Mouse (Mus musculus) hindbrain, embryonic 14.5 days (tissue): ENCODE measurements around the gene Slc30a10. TPM values are rescaled to one million over a fixed set of nuclear protein-coding genes. Genes with fewer than 3 reads are reported as not detected.

Experiments
- ATAC-seq: fragments of 200-750 bp; cut with Nextera tagmentation; 2 replicates; pipeline ENCODE4 v1.8.0; 2017; ENCODE audit warnings: moderate number of reproducible peaks, mild to moderate bottlenecking, moderate TSS enrichment, moderate library complexity; ENCODE audit not compliant: low FRiP score
- DNase-seq: peaks from one replicate; pipeline ENCODE4 v3.0.0-alpha.2; 2015; ENCODE audit warnings: low spot score
- H3K27ac ChIP-seq: fragments of 300-500 bp; sonication (generic); 2 replicates; pipeline ENCODE4 v1.5.1; 2014; ENCODE audit warnings: mild to moderate bottlenecking, moderate library complexity
- H3K27me3 ChIP-seq: fragments of 300-500 bp; sonication (generic); 2 replicates; pipeline ENCODE4 v1.6.1; 2014; ENCODE audit warnings: mild to moderate bottlenecking, low read length, mixed read lengths; ENCODE audit not compliant: control insufficient read depth, insufficient read depth
- H3K36me3 ChIP-seq: fragments of 300-500 bp; sonication (generic); replicated peaks from 2 replicates; pipeline ENCODE4 v1.6.1; 2014; ENCODE audit not compliant: control insufficient read depth, insufficient read depth
- H3K4me1 ChIP-seq: fragments of 300-500 bp; sonication (generic); replicated peaks from 2 replicates; pipeline ENCODE4 v1.6.1; 2014; ENCODE audit warnings: antibody characterized with exemption, low read length, mixed read lengths; ENCODE audit not compliant: control insufficient read depth, insufficient read depth
- H3K4me2 ChIP-seq: fragments of 300-500 bp; sonication (generic); replicated peaks from 2 replicates; pipeline ENCODE4 v1.6.1; 2014; ENCODE audit warnings: mild to moderate bottlenecking, moderate library complexity
- H3K4me3 ChIP-seq: fragments of 300-500 bp; sonication (generic); replicated peaks from 2 replicates; pipeline ENCODE4 v1.5.1; 2014; ENCODE audit warnings: mild to moderate bottlenecking, low read length
- H3K9ac ChIP-seq: fragments of 300-500 bp; sonication (generic); 2 replicates; pipeline ENCODE4 v1.6.1; 2014
- H3K9me3 ChIP-seq: fragments of 300-500 bp; sonication (generic); 2 replicates; pipeline ENCODE4 v1.6.1; 2016; ENCODE audit warnings: low read length; ENCODE audit not compliant: control insufficient read depth
- WGBS: fragments of 180-500 bp; shearing (Covaris S2); extraction: QIAGEN DNeasy Blood & Tissue Kit; methylation state at CpG from one replicate; pipeline ENCODE4 v1.1.7; 2014; 5-methylcytosine and 5-hydroxymethylcytosine counted together
- polyA plus RNA-seq: library from polyadenylated mRNA; unstranded; fragments of >200 nt; fragmentation: Nextera tagmentation; extraction: Ambion mirVana; gene quantifications from 2 replicates; pipeline ENCODE4 v1.2.1, GENCODE M21; 2014

The Slc30a10 gene
- polyA plus RNA-seq, 1 experiment from 2014 or later: 6.8 TPM

DNA sequence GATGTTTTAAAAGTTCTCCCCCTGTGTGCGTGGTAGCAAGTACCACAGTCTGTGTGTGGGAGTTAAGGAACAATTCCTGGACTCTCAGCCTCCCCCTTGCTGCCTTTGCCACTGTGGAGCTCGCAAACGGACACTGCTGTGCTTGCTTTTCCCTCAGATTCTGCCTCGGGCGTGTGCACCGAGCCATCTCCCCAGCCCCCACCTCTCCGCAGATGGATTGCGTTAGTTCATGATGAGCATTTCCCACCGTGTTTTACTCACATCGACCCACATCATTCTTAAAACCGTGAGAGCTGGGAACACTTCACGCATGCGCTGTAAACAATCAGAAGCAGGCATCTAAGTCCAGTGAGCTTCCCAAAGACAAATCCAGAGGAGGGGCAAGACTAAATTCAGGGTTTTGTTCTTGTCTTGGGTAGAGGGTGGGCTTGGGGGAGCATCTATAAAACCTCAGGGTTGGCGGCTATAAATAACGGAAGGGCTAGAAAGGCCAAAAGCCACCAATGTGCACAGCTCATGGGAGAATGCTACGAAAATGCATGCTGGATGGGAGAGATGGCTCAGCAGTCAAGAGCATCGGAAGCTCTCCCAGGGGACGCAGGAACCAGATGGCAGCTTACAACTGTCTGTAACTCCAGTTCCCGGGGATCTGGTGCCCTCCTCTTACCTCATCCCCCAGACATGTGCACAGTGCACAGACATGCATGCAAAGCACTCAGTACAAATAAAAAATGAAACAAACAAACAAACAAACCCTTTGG, 27.5 kb downstream of the Slc30a10 start:
- no peaks in the 10 kb centered on the region for H3K9me3 ChIP-seq
- H3K4me1 ChIP-seq: peaks cover 12% of the 10 kb centered on the region; the same call in 1 of the 2 replicates
- H3K27me3 ChIP-seq: no peaks in the 10 kb centered on the region
- peak overlapping the region; percentile 68 for H3K27ac ChIP-seq
- DNase-seq: peak; percentile 68
- H3K9ac ChIP-seq: peak overlapping the region; percentile 32
- no peaks in the 10 kb centered on the region for H3K36me3 ChIP-seq
- ATAC-seq: peak; percentile 87
- H3K4me3 ChIP-seq: peak overlapping the region; percentile 12; the same call in 1 of the 2 replicates
- 31% methylated on average over 19 of the region's 19 CpGs for WGBS
- peak overlapping the region; percentile 47 for H3K4me2 ChIP-seq

DNA sequence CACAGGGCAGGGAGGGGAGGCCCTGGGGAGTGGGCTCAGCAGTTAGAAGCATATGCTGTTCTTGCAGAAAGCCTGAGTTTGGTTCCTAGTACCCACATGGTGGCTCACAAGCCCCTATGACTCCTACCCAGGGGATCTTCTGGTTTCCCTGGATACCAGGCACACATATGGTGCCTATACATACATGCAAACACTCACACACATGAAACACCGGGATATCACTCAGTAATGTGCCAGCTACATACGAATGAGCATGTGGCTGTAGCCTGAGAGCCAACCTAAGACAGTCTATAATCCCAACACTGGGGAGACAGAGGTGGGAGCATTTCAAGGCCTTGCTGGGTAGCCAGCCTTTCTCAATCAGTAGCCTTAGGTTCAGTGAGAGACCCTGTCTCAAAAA, 28.1 kb downstream of the Slc30a10 start:
- ATAC-seq (no peak), DNase-seq (no peak)
- no peaks in the 10 kb centered on the region for H3K27me3 ChIP-seq
- peak overlapping the region; percentile 47 for H3K4me2 ChIP-seq
- H3K9ac ChIP-seq: no peak overlapping the region
- no peaks in the 10 kb centered on the region for H3K36me3 ChIP-seq
- peak overlapping the region; percentile 68 for H3K27ac ChIP-seq
- no peaks in the 10 kb centered on the region for H3K9me3 ChIP-seq
- 60% methylated on average over 2 of the region's 2 CpGs for WGBS
- H3K4me1 ChIP-seq: peaks cover 12% of the 10 kb centered on the region; the same call in 1 of the 2 replicates
- H3K4me3 ChIP-seq: no peak overlapping the region

DNA sequence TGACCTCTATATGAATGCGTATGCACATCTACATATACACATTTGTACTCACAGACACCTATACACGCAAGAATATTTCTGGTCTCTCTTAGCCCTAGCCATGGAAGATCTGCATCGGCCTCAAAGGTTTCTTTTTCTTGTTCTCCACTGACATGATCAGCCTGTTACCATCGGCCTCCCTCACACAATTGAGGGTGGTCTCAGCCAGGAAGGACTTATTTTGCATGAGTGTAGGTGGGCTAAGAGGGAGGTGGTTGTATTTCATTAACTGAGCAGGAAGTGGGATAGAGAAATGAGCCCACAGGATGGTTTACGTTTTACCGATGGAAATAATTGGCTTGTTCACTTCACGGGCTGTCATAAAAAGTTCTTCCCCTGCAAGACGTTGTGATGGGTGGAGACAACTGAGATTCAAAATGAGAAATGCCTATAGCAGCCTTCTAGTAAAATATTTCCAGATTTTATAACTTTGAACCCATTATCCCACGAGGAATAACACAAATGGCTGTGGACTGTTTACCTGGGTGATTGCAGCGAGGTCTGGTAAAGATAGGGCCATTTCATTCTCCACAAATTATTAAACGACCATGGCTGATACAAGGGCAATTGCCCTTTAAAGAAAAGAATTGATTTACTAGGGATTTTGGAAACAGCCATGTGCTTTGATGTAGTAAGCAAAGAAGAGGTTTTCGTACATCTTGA, 28.9 kb downstream of the Slc30a10 start:
- H3K4me1 ChIP-seq: peaks cover 12% of the 10 kb centered on the region; the same call in 1 of the 2 replicates
- 86% methylated on average over 12 of the region's 12 CpGs for WGBS
- no peak overlapping the region for H3K27ac ChIP-seq
- H3K9me3 ChIP-seq: no peaks in the 10 kb centered on the region
- H3K4me2 ChIP-seq: no peak overlapping the region
- H3K4me3 ChIP-seq: no peak overlapping the region
- H3K36me3 ChIP-seq: no peaks in the 10 kb centered on the region
- ATAC-seq: no peak
- no peaks in the 10 kb centered on the region for H3K27me3 ChIP-seq
- no peak for DNase-seq
- no peak overlapping the region for H3K9ac ChIP-seq

DNA sequence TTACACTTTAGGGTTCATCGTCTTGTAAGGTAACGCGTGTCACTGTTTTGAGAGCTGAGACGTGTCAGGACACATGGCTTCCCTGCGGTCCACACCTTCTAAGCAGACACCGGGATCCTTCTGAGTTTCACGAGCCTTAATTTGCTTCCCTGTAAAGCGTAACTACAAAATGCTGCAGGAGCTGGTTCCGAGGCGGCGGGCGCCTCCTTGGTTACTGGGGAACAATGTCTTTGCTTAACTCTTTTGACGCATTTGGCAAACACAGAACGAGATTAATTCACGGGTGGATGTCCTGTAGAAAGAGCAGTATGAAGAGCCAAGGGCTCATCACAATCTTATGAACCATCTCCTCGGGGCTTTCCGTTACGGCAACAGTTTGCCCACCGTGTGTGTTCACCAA, 29.6 kb downstream of the Slc30a10 start:
- Histone ChIP-seq H3K4me2 (no peak overlapping the region), H3K9me3 (no peaks in the 10 kb centered on the region), H3K4me1 (peaks cover 12% of the 10 kb centered on the region; the same call in 1 of the 2 replicates), H3K27ac (no peak overlapping the region), H3K36me3 (no peaks in the 10 kb centered on the region), H3K27me3 (no peaks in the 10 kb centered on the region), H3K4me3 (no peak overlapping the region), H3K9ac (no peak overlapping the region)
- 49% methylated on average over 19 of the region's 19 CpGs for WGBS
- DNase-seq: no peak
- ATAC-seq: no peak

DNA sequence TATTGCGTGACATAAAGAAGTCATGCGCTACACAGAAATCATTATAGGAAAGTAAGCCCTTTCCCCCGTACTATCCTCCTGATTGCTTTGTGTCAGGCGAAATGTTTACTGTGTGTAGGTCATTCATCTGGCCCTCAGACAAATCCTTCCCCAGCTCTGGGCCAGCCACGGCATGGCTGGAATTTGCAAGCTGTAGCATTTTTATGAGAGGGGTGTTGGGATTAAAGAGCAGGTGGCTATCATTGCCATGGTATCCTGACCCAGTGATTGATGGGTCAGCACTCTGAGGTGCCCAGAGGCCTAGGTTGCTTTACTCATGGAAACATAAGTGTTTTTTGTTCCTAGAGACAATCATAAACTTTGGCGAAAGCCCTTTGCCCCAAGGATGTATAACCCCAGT, 35.2 kb downstream of the Slc30a10 start:
- H3K36me3 ChIP-seq: no peaks in the 10 kb centered on the region
- no peaks in the 10 kb centered on the region for H3K4me1 ChIP-seq
- ATAC-seq: no peak

DNA sequence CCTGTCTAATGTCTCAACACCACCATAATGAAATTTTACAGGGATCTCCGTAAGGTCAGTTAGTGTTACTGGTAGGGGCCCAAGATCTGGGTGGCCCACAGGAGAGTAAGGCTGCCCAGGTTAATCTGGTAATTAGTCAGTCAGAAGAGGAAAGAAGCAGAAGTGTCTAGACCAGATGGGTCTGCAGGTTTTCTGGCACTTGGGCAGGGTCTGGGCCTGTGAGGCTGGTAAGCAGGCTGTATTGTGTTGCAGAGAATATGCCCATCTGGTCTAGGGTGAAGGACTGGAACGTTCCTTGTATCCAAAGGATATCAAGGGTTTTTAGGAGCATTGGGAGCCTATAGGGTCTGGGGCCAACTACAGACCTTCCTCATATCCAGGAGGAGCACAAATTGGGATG, 36.0 kb downstream of the Slc30a10 start:
- Histone ChIP-seq H3K27ac (no peak overlapping the region), H3K9ac (no peak overlapping the region), H3K27me3 (no peaks in the 10 kb centered on the region), H3K4me3 (no peak overlapping the region), H3K4me1 (no peaks in the 10 kb centered on the region), H3K36me3 (no peaks in the 10 kb centered on the region), H3K4me2 (no peak overlapping the region), H3K9me3 (no peaks in the 10 kb centered on the region)
- 87% methylated on average over 2 of the region's 2 CpGs for WGBS
- ATAC-seq (no peak), DNase-seq (no peak)

More for the DNA sequence above, 35.2 kb downstream of the Slc30a10 start:
- WGBS: 61% methylated on average over 6 of the region's 6 CpGs
- Histone ChIP-seq H3K27ac (no peak overlapping the region), H3K9me3 (no peaks in the 10 kb centered on the region), H3K4me3 (no peak overlapping the region), H3K4me2 (no peak overlapping the region), H3K27me3 (no peaks in the 10 kb centered on the region), H3K9ac (no peak overlapping the region)
- no peak for DNase-seq

DNA sequence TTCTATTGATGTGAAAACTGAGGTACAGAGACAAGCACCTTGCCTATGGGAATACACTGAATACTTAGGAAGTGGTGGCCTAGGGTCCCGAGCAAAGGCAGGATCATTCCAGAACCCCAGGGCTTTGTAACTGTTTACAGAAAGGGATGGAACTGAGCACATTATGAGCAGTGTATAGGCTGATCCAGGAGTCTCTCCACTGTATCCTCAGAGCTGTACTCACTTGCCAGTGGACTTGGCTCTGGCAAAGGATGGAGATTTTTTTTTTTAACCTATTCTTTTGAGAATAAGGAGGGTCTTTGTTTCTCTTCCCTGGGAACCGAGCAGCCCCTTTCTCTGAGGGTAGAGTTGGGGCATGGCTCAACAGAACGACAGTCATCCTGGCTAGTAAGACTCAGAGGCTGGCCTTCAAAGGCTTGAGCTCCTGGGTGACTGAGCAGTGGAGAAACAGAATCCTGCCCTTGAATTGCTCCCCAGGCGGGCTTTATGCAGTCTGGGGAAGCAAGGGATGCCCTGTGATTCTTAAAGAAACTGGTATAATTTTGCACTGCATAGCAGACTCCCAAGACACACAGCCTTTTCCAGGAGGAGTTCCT, 38.9 kb downstream of the Slc30a10 start:
- H3K4me2 ChIP-seq: no peak overlapping the region
- no peak overlapping the region for H3K4me3 ChIP-seq
- peak overlapping the region; percentile 64 for H3K27ac ChIP-seq
- no peak overlapping the region for H3K9ac ChIP-seq
- H3K36me3 ChIP-seq: no peaks in the 10 kb centered on the region
- WGBS: 26% methylated on average over 4 of the region's 4 CpGs
- H3K9me3 ChIP-seq: no peaks in the 10 kb centered on the region
- no peaks in the 10 kb centered on the region for H3K27me3 ChIP-seq
- ATAC-seq (peak; percentile 87; the same call in 1 of the 2 replicates), DNase-seq (peak; percentile 38)
- H3K4me1 ChIP-seq: no peaks in the 10 kb centered on the region

DNA sequence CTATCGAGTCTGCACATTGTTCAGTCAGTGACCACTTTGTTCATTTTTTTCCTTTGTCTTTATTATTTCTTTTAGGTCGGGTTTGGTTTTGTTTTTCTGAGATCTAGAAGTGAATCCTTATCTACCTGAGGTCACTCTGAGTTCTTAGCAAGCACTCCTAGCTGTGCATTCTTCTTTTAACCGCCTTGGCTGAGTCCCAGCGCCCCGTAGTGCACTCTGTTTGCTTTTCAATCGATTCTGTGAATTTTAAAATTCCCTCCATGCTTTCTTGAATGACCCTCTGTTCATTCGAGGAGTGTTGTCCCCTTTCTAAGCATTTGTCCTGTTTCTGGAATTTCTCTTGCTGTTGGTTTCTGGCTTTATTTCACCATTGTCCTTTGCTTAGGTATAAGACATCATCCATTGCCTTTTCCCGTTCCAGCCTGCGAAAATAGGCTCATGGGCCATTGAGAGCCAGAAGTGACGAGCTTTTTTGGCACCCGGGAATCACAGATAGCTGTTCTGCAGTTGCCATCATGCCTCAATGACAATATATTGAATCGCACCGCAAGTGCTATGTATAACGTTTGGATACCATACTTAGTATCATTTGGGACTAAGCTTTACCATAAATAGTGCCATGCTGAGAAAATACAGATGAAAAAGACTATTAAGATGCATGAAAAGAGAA, 42.3 kb downstream of the Slc30a10 start:
- H3K9me3 ChIP-seq: no peaks in the 10 kb centered on the region
- H3K9ac ChIP-seq: no peak overlapping the region
- WGBS: 61% methylated on average over 14 of the region's 14 CpGs
- no peak overlapping the region for H3K4me2 ChIP-seq
- H3K27ac ChIP-seq: no peak overlapping the region
- H3K27me3 ChIP-seq: no peaks in the 10 kb centered on the region
- DNase-seq: no peak
- 0 out of 2 replicates have a peak, but pooled peaks cover 2% of the 10 kb centered on the region for H3K4me1 ChIP-seq
- no peak for ATAC-seq
- no peaks in the 10 kb centered on the region for H3K36me3 ChIP-seq
- no peak overlapping the region for H3K4me3 ChIP-seq

DNA sequence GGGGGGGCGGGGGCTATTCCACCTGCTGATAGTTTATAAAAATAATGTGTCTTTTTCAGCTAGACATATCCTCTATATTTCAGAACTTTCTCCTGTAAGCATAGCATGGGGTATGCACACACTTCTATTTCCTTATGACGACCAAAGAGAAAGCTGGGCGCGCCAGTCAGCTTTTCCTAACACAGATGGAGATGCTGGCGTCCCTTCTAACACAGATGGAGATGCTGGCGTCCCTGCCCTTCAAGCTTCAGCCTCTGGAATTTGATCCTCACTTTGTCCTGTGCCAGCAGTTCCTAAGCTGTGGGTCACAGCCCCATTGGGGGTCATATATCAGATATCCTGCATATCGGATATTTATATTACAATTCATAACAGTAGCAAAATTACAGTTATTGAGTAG, 46.0 kb downstream of the Slc30a10 start:
- Histone ChIP-seq H3K27me3 (no peaks in the 10 kb centered on the region), H3K4me2 (no peak overlapping the region), H3K9me3 (no peaks in the 10 kb centered on the region), H3K4me1 (0 out of 2 replicates have a peak, but pooled peaks cover 2% of the 10 kb centered on the region), H3K27ac (no peak overlapping the region), H3K9ac (no peak overlapping the region), H3K4me3 (no peak overlapping the region), H3K36me3 (no peaks in the 10 kb centered on the region)
- 72% methylated on average over 7 of the region's 7 CpGs for WGBS
- no peak for DNase-seq
- no peak for ATAC-seq
